8 mouse cellular contexts compared by ENCODE assay signal in genomic region chr2:103865319-103866171, GRCm38 (mm10).
DNase-seq lines count a peak whose midpoint lies in the region; ATAC-seq lines count a peak whose summit lies in the region.

No protein-coding gene starts in this region.

- WGBS in embryonic facial prominence, embryonic 10.5 days = 80% methylated on average over 4 of the region's 4 CpGs
- WGBS in hindbrain, embryonic 14.5 days = 81% methylated on average over 4 of the region's 4 CpGs
- 58% methylated on average over 4 of the region's 4 CpGs for WGBS in liver, embryonic 13.5 days (ENCODE audit: insufficient replicate concordance)

- peaks cover 6% of the 10 kb centered on the region; the same call in 1 of the 2 replicates for H3K9me3 ChIP-seq in embryonic facial prominence, embryonic 10.5 days
- no peaks in the 10 kb centered on the region for H3K9me3 ChIP-seq in hindbrain, embryonic 14.5 days (ENCODE audit: control insufficient read depth, low read length)
- no peaks in the 10 kb centered on the region; the same call in 1 of the 2 replicates for H3K9me3 ChIP-seq in liver, embryonic 13.5 days (replicated peaks)

- no peak for ATAC-seq in hindbrain, embryonic 14.5 days (ENCODE audit: low FRiP score)
- ATAC-seq in liver, embryonic 13.5 days (ENCODE audit: low read depth) = no peak

- no peaks in the 10 kb centered on the region for H3K4me1 ChIP-seq in embryonic facial prominence, embryonic 10.5 days
- no peaks in the 10 kb centered on the region for H3K4me1 ChIP-seq in hindbrain, embryonic 14.5 days (replicated peaks; ENCODE audit: control insufficient read depth, insufficient read depth, low read length)
- H3K4me1 ChIP-seq in liver, embryonic 13.5 days (replicated peaks) = peaks cover 9% of the 10 kb centered on the region

- no peak overlapping the region for H3K4me3 ChIP-seq in embryonic facial prominence, embryonic 10.5 days
- H3K4me3 ChIP-seq in hindbrain, embryonic 14.5 days (replicated peaks; ENCODE audit: low read length) = no peak overlapping the region
- no peak overlapping the region for H3K4me3 ChIP-seq in liver, embryonic 13.5 days (replicated peaks)

- H3K4me2 ChIP-seq in hindbrain, embryonic 14.5 days (replicated peaks) = no peak overlapping the region
- no peak overlapping the region for H3K4me2 ChIP-seq in liver, embryonic 13.5 days

- no peak overlapping the region for H3K9ac ChIP-seq in hindbrain, embryonic 14.5 days
- no peak overlapping the region for H3K9ac ChIP-seq in liver, embryonic 13.5 days

- H3K27me3 ChIP-seq in embryonic facial prominence, embryonic 10.5 days (replicated peaks; ENCODE audit: low read depth, poor library complexity, severe bottlenecking) = no peaks in the 10 kb centered on the region
- no peaks in the 10 kb centered on the region for H3K27me3 ChIP-seq in hindbrain, embryonic 14.5 days (ENCODE audit: control insufficient read depth, insufficient read depth, low read length)
- 0 out of 2 replicates have a peak, but pooled peaks cover 3% of the 10 kb centered on the region for H3K27me3 ChIP-seq in liver, embryonic 13.5 days

- H3K36me3 ChIP-seq in embryonic facial prominence, embryonic 10.5 days (replicated peaks) = no peaks in the 10 kb centered on the region
- H3K36me3 ChIP-seq in hindbrain, embryonic 14.5 days (replicated peaks; ENCODE audit: control insufficient read depth, insufficient read depth) = no peaks in the 10 kb centered on the region
- no peaks in the 10 kb centered on the region for H3K36me3 ChIP-seq in liver, embryonic 13.5 days

- peak; percentile 57 for DNase-seq in urinary bladder, postnatal 14 days (ENCODE audit: low spot score)
- no peak for DNase-seq in urinary bladder, adult 18-20 months (ENCODE audit: low spot score in 2 of 2)
- peak; percentile 45 for DNase-seq in adrenal gland, adult 2 months
- peak; percentile 50 for DNase-seq in embryonic facial prominence, embryonic 10.5 days (ENCODE audit: low spot score)
- peak; percentile 35 for DNase-seq in hindbrain, embryonic 14.5 days (ENCODE audit: low spot score)
- DNase-seq in liver, embryonic 13.5 days = peak; percentile 52
- peak; percentile 49 for DNase-seq in right cerebral cortex, postnatal 25 days
- no peak for DNase-seq in ovary, adult 18-20 months (ENCODE audit: low spot score)

- no peak overlapping the region for H3K27ac ChIP-seq in embryonic facial prominence, embryonic 10.5 days (replicated peaks)
- H3K27ac ChIP-seq in hindbrain, embryonic 14.5 days = no peak overlapping the region
- H3K27ac ChIP-seq in liver, embryonic 13.5 days = no peak overlapping the region

Comparison
In these comparisons a context has a peak if more than half of its experiments do, and no peak if none do; other contexts are left out.
1. DNase-seq: peak in urinary bladder, postnatal 14 days (single experiment), adrenal gland, adult 2 months (single experiment), embryonic facial prominence, embryonic 10.5 days (single experiment), hindbrain, embryonic 14.5 days (single experiment), liver, embryonic 13.5 days (single experiment) and right cerebral cortex, postnatal 25 days (single experiment); none in urinary bladder, adult 18-20 months (0 of 2) and ovary, adult 18-20 months (single experiment).